Mouse (Mus musculus) kidney, postnatal 36 days (tissue): Measurements from ENCODE around the gene Luc7l3.
A peak's percentile ranks its signal among the peaks of the same experiment; 100 is the strongest.

ENCODE experiments used
- DNase-seq, 2 experiments: peaks; one replicate each; pipeline ENCODE4 v3.0.0; 2021 to 2022; ENCODE audit warnings: mixed read lengths in 2 of 2

The Luc7l3 gene

GRCm38 (mm10) chr11:94336551-94336950, 14.8 kb upstream of the Luc7l3 start:
- no peak for DNase-seq

- DNase-seq = no peak
Observed at GRCm38 (mm10) chr11:94334386-94334968, 12.7 kb upstream of the Luc7l3 start.

- no peak for DNase-seq
Observed at GRCm38 (mm10) chr11:94332726-94333125, 10.9 kb upstream of the Luc7l3 start.

- DNase-seq = no peak
Observed at GRCm38 (mm10) chr11:94330211-94330610, 8.4 kb upstream of the Luc7l3 start.

- peak; percentile 64 to 74 for DNase-seq
Observed at GRCm38 (mm10) chr11:94329270-94329891, 7.6 kb upstream of the Luc7l3 start.

- DNase-seq = no peak
Observed at GRCm38 (mm10) chr11:94328644-94329025, 6.8 kb upstream of the Luc7l3 start.

- DNase-seq = peak; percentile 95 to 96
Observed at GRCm38 (mm10) chr11:94327693-94328643, 6.2 kb upstream of the Luc7l3 start, which contains the start of gene Ankrd40. Ankrd40 (plus strand) TSS chr11:94328001.

GRCm38 (mm10) chr11:94326961-94327411, 5.2 kb upstream of the Luc7l3 start:
- DNase-seq = peak in 1 of 2 experiments; percentile 51

GRCm38 (mm10) chr11:94324618-94325017, 2.8 kb upstream of the Luc7l3 start:
- DNase-seq = no peak

GRCm38 (mm10) chr11:94323271-94323925, 1.6 kb upstream of the Luc7l3 start:
- no peak for DNase-seq

- no peak for DNase-seq
Observed at GRCm38 (mm10) chr11:94322636-94323035, 848 bp upstream of the Luc7l3 start.

- DNase-seq = peak; percentile 55 to 72
Observed at GRCm38 (mm10) chr11:94320969-94321930, 538 bp downstream of the Luc7l3 start.

- no peak for DNase-seq
Observed at GRCm38 (mm10) chr11:94318056-94318455, 3.7 kb downstream of the Luc7l3 start.

GRCm38 (mm10) chr11:94317515-94317914, 4.3 kb downstream of the Luc7l3 start:
- no peak for DNase-seq

- DNase-seq = no peak
Observed at GRCm38 (mm10) chr11:94317014-94317413, 4.8 kb downstream of the Luc7l3 start.

- DNase-seq = no peak
Observed at GRCm38 (mm10) chr11:94316528-94316927, 5.3 kb downstream of the Luc7l3 start.

GRCm38 (mm10) chr11:94315308-94315707, 6.5 kb downstream of the Luc7l3 start:
- no peak for DNase-seq

- no peak for DNase-seq
Observed at GRCm38 (mm10) chr11:94314098-94314652, 7.6 kb downstream of the Luc7l3 start.

- DNase-seq = no peak
Observed at GRCm38 (mm10) chr11:94312733-94313132, 9.1 kb downstream of the Luc7l3 start.

GRCm38 (mm10) chr11:94294996-94295845, 26.6 kb downstream of the Luc7l3 start:
- DNase-seq = no peak
